Mouse (Mus musculus): ENCODE results near the gene Olfr430. TPM values are rescaled to one million over a fixed set of nuclear protein-coding genes. Genes with fewer than 3 reads are reported as not detected.

Gene Olfr430
- polyA plus RNA-seq, 1 experiment: not detected

Other genes starting within 250 kb of the Olfr430 start
- gene Ifi211, start 153.6 kb upstream of the Olfr430 start, polyA plus RNA-seq (2012; rRNA removed): 0.13 and 0.14 TPM in 2 replicates
- gene Mndal, start 124.1 kb upstream of the Olfr430 start, polyA plus RNA-seq (2012; rRNA removed): 1.3 and 1.6 TPM in 2 replicates
- gene Ifi203, start 123.9 kb upstream of the Olfr430 start, polyA plus RNA-seq (2012; rRNA removed): 0.71 and 0.96 TPM in 2 replicates
- not detected in 2 replicates for gene Ifi202b, start 83.9 kb upstream of the Olfr430 start, polyA plus RNA-seq (2012; rRNA removed)
- gene Ifi205, start 34.8 kb upstream of the Olfr430 start, polyA plus RNA-seq (2012; rRNA removed): not detected in 2 replicates
- gene Olfr433, start 25.9 kb upstream of the Olfr430 start, polyA plus RNA-seq (2012; rRNA removed): not detected in 2 replicates
- gene Olfr432, start 17.4 kb upstream of the Olfr430 start, polyA plus RNA-seq (2012; rRNA removed): not detected in 2 replicates
- not detected in 2 replicates for gene Olfr429, start 17.7 kb downstream of the Olfr430 start, polyA plus RNA-seq (2012; rRNA removed)
- not detected in 2 replicates for gene Olfr427, start 30.3 kb downstream of the Olfr430 start, polyA plus RNA-seq (2012; rRNA removed)
- not detected in 2 replicates for gene Olfr231, start 54.6 kb downstream of the Olfr430 start, polyA plus RNA-seq (2012; rRNA removed)
- not detected in 2 replicates for gene Olfr424, start 64.9 kb downstream of the Olfr430 start, polyA plus RNA-seq (2012; rRNA removed)
- gene Olfr420, start 89.0 kb downstream of the Olfr430 start, polyA plus RNA-seq (2012; rRNA removed): not detected in 2 replicates
- gene Spta1, start 106.2 kb downstream of the Olfr430 start, polyA plus RNA-seq (2012; rRNA removed): 0.02 TPM in 2 replicates
- gene Olfr419, start 185.5 kb downstream of the Olfr430 start, polyA plus RNA-seq (2012; rRNA removed): not detected in 2 replicates